ENCODE assay signal across 9 mouse cellular contexts in genomic region chr17:29848793-29849435, GRCm38 (mm10).
A peak's percentile ranks its signal among the peaks of the same experiment; 100 is the strongest.
DNase-seq lines count a peak whose midpoint lies in the region; ATAC-seq and TF ChIP-seq lines count a peak whose summit lies in the region.
"Had no signal": no experiment of that assay in that cellular context is flagged by ENCODE, and none has a peak within 500 bp of the region (broad histone marks: within the 10 kb centered on the region; RNA-seq: fewer than 3 reads in every experiment).

No protein-coding gene starts in this region.

- H3K9ac ChIP-seq in hindbrain, embryonic 12.5 days = no peak overlapping the region
- no peak overlapping the region for H3K9ac ChIP-seq in forebrain, embryonic 13.5 days
- no peak overlapping the region for H3K9ac ChIP-seq in intestine, embryonic 15.5 days
- H3K9ac ChIP-seq in limb, embryonic 11.5 days (ENCODE audit: low read length) = no peak overlapping the region
- no peak overlapping the region for H3K9ac ChIP-seq in midbrain, postnatal 0 days (replicated peaks; ENCODE audit: low read length, poor library complexity, severe bottlenecking)
- no peak overlapping the region for H3K9ac ChIP-seq in stomach, embryonic 14.5 days (replicated peaks; ENCODE audit: low read depth, low read length)
- H3K9ac ChIP-seq: embryonic facial prominence, embryonic 13.5 days had no signal

- no peak overlapping the region for H3K4me3 ChIP-seq in hindbrain, embryonic 10.5 days
- no peak overlapping the region for H3K4me3 ChIP-seq in hindbrain, embryonic 12.5 days
- no peak overlapping the region for H3K4me3 ChIP-seq in forebrain, embryonic 13.5 days
- no peak overlapping the region for H3K4me3 ChIP-seq in intestine, embryonic 15.5 days (replicated peaks)
- no peak overlapping the region for H3K4me3 ChIP-seq in limb, embryonic 11.5 days (ENCODE audit: low read depth, low read length)
- H3K4me3 ChIP-seq in midbrain, postnatal 0 days (ENCODE audit: low read depth, low read length) = no peak overlapping the region
- H3K4me3 ChIP-seq in stomach, embryonic 14.5 days (ENCODE audit: low read depth, low read length) = no peak overlapping the region
- H3K4me3 ChIP-seq: embryonic facial prominence, embryonic 13.5 days had no signal

- 29% methylated on average over 17 of the region's 17 CpGs for WGBS in hindbrain, embryonic 10.5 days
- 25% methylated on average over 17 of the region's 17 CpGs for WGBS in hindbrain, embryonic 12.5 days
- 27% methylated on average over 17 of the region's 17 CpGs for WGBS in forebrain, embryonic 13.5 days
- WGBS in intestine, embryonic 15.5 days = 33% methylated on average over 17 of the region's 17 CpGs
- WGBS in limb, embryonic 11.5 days = 30% methylated on average over 17 of the region's 17 CpGs
- WGBS in midbrain, postnatal 0 days = 32% methylated on average over 17 of the region's 17 CpGs
- 37% methylated on average over 17 of the region's 17 CpGs for WGBS in stomach, embryonic 14.5 days

- no peak for ATAC-seq in hindbrain, embryonic 12.5 days (ENCODE audit: low FRiP score)
- ATAC-seq in forebrain, embryonic 13.5 days = peak; percentile 33; the same call in 1 of the 2 replicates
- ATAC-seq in intestine, embryonic 15.5 days = peak; percentile 47
- no peak for ATAC-seq in limb, embryonic 11.5 days (ENCODE audit: insufficient number of reproducible peaks, low FRiP score, low TSS enrichment, low read depth)
- ATAC-seq in midbrain, postnatal 0 days (ENCODE audit: low FRiP score) = no peak
- ATAC-seq in stomach, embryonic 14.5 days (ENCODE audit: insufficient number of reproducible peaks, insufficient read depth, low FRiP score, low read depth) = peak; percentile 28; the same call in 1 of the 2 replicates

- peak; percentile 84 for TF ChIP-seq CTCF in midbrain, postnatal 0 days (IDR thresholded peaks at IDR 0.05)

- peak; percentile 76 for DNase-seq in hindbrain, embryonic 10.5 days (ENCODE audit: low spot score)
- DNase-seq in c-Kit-positive CD71-negative TER-119-negative erythroid progenitor cells, embryonic 14.5 days (ENCODE audit: low read depth) = peak; percentile 63
- peak; percentile 86 for DNase-seq in limb, embryonic 11.5 days (ENCODE audit: low spot score)
- DNase-seq in midbrain, postnatal 0 days (ENCODE audit: low spot score) = peak; percentile 57

- no peak overlapping the region for H3K4me2 ChIP-seq in hindbrain, embryonic 12.5 days (replicated peaks)
- H3K4me2 ChIP-seq in forebrain, embryonic 13.5 days = no peak overlapping the region
- no peak overlapping the region for H3K4me2 ChIP-seq in intestine, embryonic 15.5 days (replicated peaks)
- no peak overlapping the region for H3K4me2 ChIP-seq in limb, embryonic 11.5 days (ENCODE audit: low read depth, severe bottlenecking)
- no peak overlapping the region for H3K4me2 ChIP-seq in midbrain, postnatal 0 days (ENCODE audit: low read depth, low read length, poor library complexity, severe bottlenecking)
- no peak overlapping the region for H3K4me2 ChIP-seq in stomach, embryonic 14.5 days (replicated peaks; ENCODE audit: low read depth, low read length)
- H3K4me2 ChIP-seq: embryonic facial prominence, embryonic 13.5 days had no signal

- no peak overlapping the region for H3K27ac ChIP-seq in hindbrain, embryonic 10.5 days
- H3K27ac ChIP-seq in hindbrain, embryonic 12.5 days = no peak overlapping the region
- H3K27ac ChIP-seq in forebrain, embryonic 13.5 days = no peak overlapping the region
- H3K27ac ChIP-seq in intestine, embryonic 15.5 days = no peak overlapping the region
- H3K27ac ChIP-seq in limb, embryonic 11.5 days (replicated peaks; ENCODE audit: low read depth, low read length) = no peak overlapping the region
- no peak overlapping the region for H3K27ac ChIP-seq in midbrain, postnatal 0 days (ENCODE audit: low read depth, low read length)
- H3K27ac ChIP-seq in stomach, embryonic 14.5 days (ENCODE audit: low read length) = no peak overlapping the region
- H3K27ac ChIP-seq: embryonic facial prominence, embryonic 13.5 days had no signal

- peaks cover 34% of the 10 kb centered on the region for H3K27me3 ChIP-seq in hindbrain, embryonic 10.5 days (ENCODE audit: insufficient read depth, poor library complexity, severe bottlenecking)
- peaks cover 4% of the 10 kb centered on the region; the same call in 1 of the 2 replicates for H3K27me3 ChIP-seq in hindbrain, embryonic 12.5 days
- no peaks in the 10 kb centered on the region for H3K27me3 ChIP-seq in forebrain, embryonic 13.5 days
- peaks cover 9% of the 10 kb centered on the region for H3K27me3 ChIP-seq in intestine, embryonic 15.5 days (replicated peaks)
- peaks cover 2% of the 10 kb centered on the region; the same call in 1 of the 2 replicates for H3K27me3 ChIP-seq in limb, embryonic 11.5 days (ENCODE audit: control insufficient read depth, insufficient read depth, low read length)
- H3K27me3 ChIP-seq in midbrain, postnatal 0 days (ENCODE audit: insufficient read depth, low read length) = no peaks in the 10 kb centered on the region
- H3K27me3 ChIP-seq in stomach, embryonic 14.5 days (ENCODE audit: control insufficient read depth, insufficient read depth, low read length) = 0 out of 2 replicates have a peak, but pooled peaks cover 2% of the 10 kb centered on the region

- no peaks in the 10 kb centered on the region for H3K36me3 ChIP-seq in hindbrain, embryonic 10.5 days
- H3K36me3 ChIP-seq in hindbrain, embryonic 12.5 days = no peaks in the 10 kb centered on the region
- H3K36me3 ChIP-seq in forebrain, embryonic 13.5 days (ENCODE audit: poor library complexity, severe bottlenecking) = peaks cover 25% of the 10 kb centered on the region
- H3K36me3 ChIP-seq in intestine, embryonic 15.5 days = no peaks in the 10 kb centered on the region
- H3K36me3 ChIP-seq in limb, embryonic 11.5 days (ENCODE audit: control insufficient read depth, insufficient read depth, low read length) = no peaks in the 10 kb centered on the region; the same call in 1 of the 2 replicates
- no peaks in the 10 kb centered on the region for H3K36me3 ChIP-seq in midbrain, postnatal 0 days (ENCODE audit: insufficient read depth, low read length)
- no peaks in the 10 kb centered on the region for H3K36me3 ChIP-seq in stomach, embryonic 14.5 days (ENCODE audit: control insufficient read depth, insufficient read depth, low read length)
- H3K36me3 ChIP-seq: embryonic facial prominence, embryonic 13.5 days had no signal

- peaks cover 37% of the 10 kb centered on the region for H3K4me1 ChIP-seq in hindbrain, embryonic 10.5 days (replicated peaks)
- H3K4me1 ChIP-seq in hindbrain, embryonic 12.5 days = peaks cover 10% of the 10 kb centered on the region; the same call in 1 of the 2 replicates
- peaks cover 8% of the 10 kb centered on the region for H3K4me1 ChIP-seq in forebrain, embryonic 13.5 days
- H3K4me1 ChIP-seq in intestine, embryonic 15.5 days (replicated peaks) = no peaks in the 10 kb centered on the region
- H3K4me1 ChIP-seq in limb, embryonic 11.5 days (ENCODE audit: control insufficient read depth, insufficient read depth, low read length) = 0 out of 2 replicates have a peak, but pooled peaks cover 2% of the 10 kb centered on the region
- peaks cover 3% of the 10 kb centered on the region; the same call in 1 of the 2 replicates for H3K4me1 ChIP-seq in midbrain, postnatal 0 days (ENCODE audit: insufficient read depth, low read length)
- H3K4me1 ChIP-seq in stomach, embryonic 14.5 days (ENCODE audit: control insufficient read depth, insufficient read depth, low read length) = no peaks in the 10 kb centered on the region

- H3K9me3 ChIP-seq in hindbrain, embryonic 10.5 days = no peaks in the 10 kb centered on the region
- no peaks in the 10 kb centered on the region for H3K9me3 ChIP-seq in hindbrain, embryonic 12.5 days (replicated peaks)
- H3K9me3 ChIP-seq in forebrain, embryonic 13.5 days (replicated peaks) = no peaks in the 10 kb centered on the region
- H3K9me3 ChIP-seq in intestine, embryonic 15.5 days = no peaks in the 10 kb centered on the region
- H3K9me3 ChIP-seq in limb, embryonic 11.5 days (ENCODE audit: control insufficient read depth, low read length) = no peaks in the 10 kb centered on the region
- no peaks in the 10 kb centered on the region for H3K9me3 ChIP-seq in midbrain, postnatal 0 days (ENCODE audit: low read length)
- H3K9me3 ChIP-seq in stomach, embryonic 14.5 days (ENCODE audit: control insufficient read depth, low read depth, low read length) = no peaks in the 10 kb centered on the region
- H3K9me3 ChIP-seq: embryonic facial prominence, embryonic 13.5 days had no signal

Comparison
In these comparisons a context has a peak if more than half of its experiments do, and no peak if none do; other contexts are left out.
1. ATAC-seq: peak in forebrain, embryonic 13.5 days (single experiment), intestine, embryonic 15.5 days (single experiment) and stomach, embryonic 14.5 days (single experiment); none in hindbrain, embryonic 12.5 days (single experiment), limb, embryonic 11.5 days (single experiment) and midbrain, postnatal 0 days (single experiment).
2. Peak in every context shown above with its lines, with median percentiles within 50 percentile points of each other: DNase-seq.